Mouse (Mus musculus): ENCODE measurements around the gene Insig2. TPM values are rescaled to one million over a fixed set of nuclear protein-coding genes. Genes with fewer than 3 reads are reported as not detected.
A peak's percentile ranks its signal among the peaks of the same experiment; 100 is the strongest.

The Insig2 gene
- 10 to 100 TPM; 48.7 to 64.1 TPM for total RNA-seq (2021)
- long read RNA-seq, experiment 1, transcript Insig2-201 (6 exons, 2,697 nt): major isoform, 74 of 97 reads
- long read RNA-seq, experiment 1, partial matches to known transcripts: 0 of 97 reads
- long read RNA-seq, experiment 1, other reads (novel, unspliced or antisense): 22 of 97 reads
- long read RNA-seq, experiment 2, transcript Insig2-201 (6 exons, 2,697 nt): major isoform, 39 of 47 reads
- long read RNA-seq, experiment 2, partial matches to known transcripts: 0 of 47 reads
- long read RNA-seq, experiment 2, other reads (novel, unspliced or antisense): 8 of 47 reads

- DNase-seq: no peak
Measured at GRCm38 (mm10) chr1:121332485-121332884, at the start of gene Insig2. Insig2 (minus strand) TSS chr1:121332589.

DNA sequence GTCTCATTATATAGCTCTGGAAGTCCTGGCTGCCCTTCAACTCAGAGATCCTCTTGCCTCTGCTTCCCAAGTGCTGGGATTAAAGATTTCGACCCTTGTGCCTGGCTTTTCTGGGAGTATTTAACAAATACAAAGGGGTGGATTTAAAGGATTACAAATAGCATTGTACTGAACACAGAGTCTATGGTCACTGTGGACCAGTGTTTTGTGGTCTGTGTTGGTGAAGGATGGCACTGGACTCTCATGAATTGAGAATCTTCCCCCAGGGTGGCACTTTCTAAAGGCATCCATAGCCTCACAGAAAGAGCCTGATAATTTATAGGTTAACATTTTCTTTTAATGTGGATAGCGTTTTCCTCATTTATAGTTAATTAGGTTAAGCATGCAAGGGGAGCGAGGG lies 49.2 kb upstream of the Insig2 start:
- DNase-seq: no peak

- DNase-seq: no peak
Measured at GRCm38 (mm10) chr1:121380033-121380432, 47.6 kb upstream of the Insig2 start.

- no peak for DNase-seq
Measured at GRCm38 (mm10) chr1:121377901-121378300, 45.5 kb upstream of the Insig2 start.

DNA sequence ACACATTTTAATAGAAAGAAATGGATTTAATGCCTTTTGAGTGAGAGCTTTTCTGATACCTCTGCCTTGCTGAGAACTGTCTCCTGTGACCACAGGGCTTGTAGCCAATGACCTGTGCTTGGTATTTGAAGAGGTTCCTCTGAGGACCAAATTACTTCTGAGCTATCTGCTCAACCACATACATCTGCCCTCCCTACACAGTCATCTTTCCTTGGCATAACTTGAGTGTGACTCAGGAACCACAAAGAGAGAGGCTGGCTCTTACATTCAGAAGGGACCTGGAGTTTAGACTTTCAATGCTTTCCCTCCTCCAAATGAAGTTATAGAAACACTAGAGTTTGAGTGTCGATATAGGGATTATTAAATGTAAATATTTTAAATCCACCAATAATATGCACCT lies 45.0 kb upstream of the Insig2 start:
- DNase-seq: no peak

DNA sequence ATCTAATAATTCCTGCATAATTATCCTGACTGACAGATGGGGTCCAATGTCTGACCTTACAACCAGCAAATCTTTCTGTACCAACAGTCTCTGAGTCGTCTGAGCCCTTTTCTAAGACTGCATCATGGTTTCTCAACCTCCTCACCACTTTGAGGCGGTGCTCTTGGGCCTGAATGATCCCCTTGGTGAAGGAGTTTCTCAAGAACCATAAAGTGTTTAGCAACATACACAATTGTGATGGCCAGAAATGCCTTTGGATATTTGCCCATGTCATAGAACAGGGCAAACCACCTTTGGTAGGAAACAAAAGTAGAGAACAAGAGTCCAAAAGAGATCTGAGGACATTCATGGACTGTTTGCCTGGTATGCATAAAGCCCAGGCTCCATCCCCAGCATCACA lies 41.2 kb upstream of the Insig2 start:
- DNase-seq: no peak

GRCm38 (mm10) chr1:121372656-121373055 lies 40.3 kb upstream of the Insig2 start:
- no peak for DNase-seq

GRCm38 (mm10) chr1:121371449-121371848 lies 39.1 kb upstream of the Insig2 start:
- no peak for DNase-seq

DNA sequence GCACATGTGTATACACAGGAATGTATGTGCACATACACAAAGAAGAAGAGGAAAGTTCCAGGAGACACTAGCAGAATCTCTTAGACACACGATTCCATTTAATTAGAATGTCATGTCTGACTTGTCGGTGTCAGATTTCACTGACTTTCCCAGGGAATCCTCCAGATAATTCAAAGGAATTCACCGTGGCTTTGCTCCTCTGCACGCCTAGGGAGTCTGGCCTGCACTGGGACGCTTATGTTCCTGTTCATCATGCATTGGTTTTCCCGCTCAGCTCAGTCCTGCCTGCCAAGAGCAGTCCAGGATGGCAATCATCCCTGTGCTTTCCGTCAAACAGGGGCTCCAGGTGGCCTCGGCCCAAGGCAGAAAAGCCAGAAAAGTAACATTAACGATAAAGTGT lies 34.9 kb upstream of the Insig2 start:
- DNase-seq: no peak

DNA sequence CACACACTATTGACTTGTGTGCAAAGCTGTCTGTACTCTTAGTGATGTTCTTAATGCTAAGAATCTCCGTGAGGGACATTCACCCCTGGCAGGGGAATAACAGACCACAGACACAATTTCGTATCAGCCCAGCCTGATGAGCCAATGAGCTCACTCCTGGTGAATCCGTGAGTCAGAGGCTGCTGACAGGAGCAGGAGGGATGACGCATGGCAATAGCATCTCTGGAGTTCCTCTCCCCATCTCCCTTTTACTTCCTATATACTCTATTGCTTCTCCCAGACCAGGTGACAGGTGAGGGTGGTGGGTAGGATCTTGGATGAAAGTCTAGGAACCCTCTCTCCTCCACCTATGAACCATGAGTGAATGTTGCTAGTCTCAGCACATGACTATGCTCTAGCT lies 28.2 kb upstream of the Insig2 start:
- no peak for DNase-seq

- DNase-seq: no peak
Measured at GRCm38 (mm10) chr1:121359680-121360079, 27.3 kb upstream of the Insig2 start.

- DNase-seq: no peak
Measured at GRCm38 (mm10) chr1:121353779-121354178, 21.4 kb upstream of the Insig2 start.

- DNase-seq: no peak
Measured at GRCm38 (mm10) chr1:121351037-121351436, 18.6 kb upstream of the Insig2 start.

DNA sequence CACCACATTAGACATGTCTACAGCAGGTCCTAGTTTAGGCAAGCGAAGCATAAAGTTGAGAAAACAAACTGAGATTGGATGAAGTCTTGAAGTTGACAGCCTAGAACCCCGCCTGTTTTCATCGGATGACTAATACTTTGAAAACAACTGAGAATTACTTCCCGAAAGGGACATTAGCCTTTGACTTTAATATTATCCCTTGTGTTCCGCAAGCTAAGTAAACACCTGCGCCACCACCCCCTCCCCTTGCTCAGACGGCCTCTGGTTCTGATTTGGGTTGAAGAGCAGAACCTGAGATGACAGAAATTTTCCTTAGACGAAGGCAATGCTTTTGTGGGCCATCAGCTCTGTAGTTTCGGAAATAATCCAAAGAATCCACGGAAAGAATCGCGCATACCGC lies 18.2 kb upstream of the Insig2 start:
- DNase-seq: no peak

GRCm38 (mm10) chr1:121348875-121349847 lies 16.8 kb upstream of the Insig2 start:
- DNase-seq: no peak

GRCm38 (mm10) chr1:121343966-121344365 lies 11.6 kb upstream of the Insig2 start:
- no peak for DNase-seq

- DNase-seq: no peak
Measured at GRCm38 (mm10) chr1:121335789-121336188, 3.4 kb upstream of the Insig2 start.

DNA sequence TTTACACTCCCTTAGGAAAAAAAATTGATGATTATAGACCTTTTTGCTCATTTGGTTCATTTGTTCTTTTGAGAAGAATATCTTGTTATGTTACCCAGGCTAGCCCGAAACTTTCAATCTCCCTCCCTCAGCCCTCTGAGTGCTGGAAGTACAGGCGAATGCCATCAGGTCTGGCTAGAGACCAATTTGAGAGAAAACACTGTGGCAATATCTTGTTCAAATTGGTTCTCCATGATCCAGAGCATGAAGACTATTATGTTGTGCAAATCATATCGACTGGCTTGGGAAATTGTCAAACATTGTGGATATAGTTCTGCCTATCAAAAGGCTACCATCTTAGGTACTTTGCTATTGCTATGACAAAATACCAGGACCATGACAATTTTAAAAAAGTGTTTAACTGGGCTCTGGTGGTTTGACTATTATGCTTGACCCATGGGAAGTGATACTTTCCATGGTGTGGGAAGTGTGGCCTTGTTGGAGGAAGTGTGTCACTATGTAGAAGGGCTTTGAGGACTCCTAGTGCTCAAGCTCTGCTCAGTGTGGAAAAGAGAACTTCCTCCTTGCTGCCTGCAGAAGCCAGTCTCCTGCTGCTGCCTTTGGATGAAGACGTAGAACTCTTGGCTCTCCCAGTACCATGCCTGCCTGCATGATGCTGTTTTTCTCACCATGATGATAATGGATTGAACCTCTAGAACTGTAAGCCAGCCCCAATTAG lies 1.8 kb upstream of the Insig2 start:
- DNase-seq: no peak

DNA sequence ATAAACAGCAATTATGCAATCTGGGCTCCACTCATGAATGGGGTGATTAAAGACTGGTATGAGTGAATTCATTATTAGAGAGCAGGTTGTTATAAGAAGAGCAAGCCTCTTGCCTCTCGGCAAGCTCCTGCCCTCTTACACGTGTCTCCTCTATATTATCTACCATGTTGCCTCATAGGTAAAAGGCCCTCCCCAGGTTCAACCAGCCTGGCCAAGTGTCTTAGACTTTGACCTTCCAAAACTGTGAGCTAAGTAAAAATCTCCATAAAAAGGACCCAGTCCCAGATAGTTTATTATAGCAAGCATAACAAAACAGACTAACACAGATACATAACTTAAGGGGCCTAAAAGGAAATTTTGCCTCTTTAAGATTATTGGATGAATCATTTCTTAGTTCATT lies 1.8 kb downstream of the Insig2 start:
- no peak for DNase-seq

DNA sequence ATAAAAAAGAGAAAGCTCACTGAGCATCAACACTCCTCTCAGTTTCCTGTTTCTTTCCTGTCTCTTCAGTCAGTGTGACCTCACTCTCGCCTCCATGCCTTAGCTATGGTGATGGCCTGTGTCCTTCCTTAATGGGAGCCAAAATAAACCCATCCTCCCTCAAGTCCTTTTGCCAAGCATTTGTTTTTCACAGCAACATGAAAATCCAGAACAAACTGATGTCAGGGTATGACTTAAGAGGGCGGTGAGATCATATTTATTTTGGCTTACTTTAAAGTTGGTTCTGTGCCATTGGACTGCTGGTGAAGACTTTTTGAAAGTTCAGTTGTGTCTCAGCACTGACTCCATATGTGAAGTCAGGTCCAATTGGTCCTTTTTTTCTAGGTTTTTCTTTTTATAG lies 3.0 kb downstream of the Insig2 start:
- peak; percentile 73 to 77 for DNase-seq

GRCm38 (mm10) chr1:121328193-121328555 lies 4.2 kb downstream of the Insig2 start:
- no peak for DNase-seq

- peak; percentile 94 to 97 for DNase-seq
Measured at GRCm38 (mm10) chr1:121327344-121328192, 4.8 kb downstream of the Insig2 start.
